Mouse (Mus musculus): ENCODE measurements around the gene Bcam.

DNA sequence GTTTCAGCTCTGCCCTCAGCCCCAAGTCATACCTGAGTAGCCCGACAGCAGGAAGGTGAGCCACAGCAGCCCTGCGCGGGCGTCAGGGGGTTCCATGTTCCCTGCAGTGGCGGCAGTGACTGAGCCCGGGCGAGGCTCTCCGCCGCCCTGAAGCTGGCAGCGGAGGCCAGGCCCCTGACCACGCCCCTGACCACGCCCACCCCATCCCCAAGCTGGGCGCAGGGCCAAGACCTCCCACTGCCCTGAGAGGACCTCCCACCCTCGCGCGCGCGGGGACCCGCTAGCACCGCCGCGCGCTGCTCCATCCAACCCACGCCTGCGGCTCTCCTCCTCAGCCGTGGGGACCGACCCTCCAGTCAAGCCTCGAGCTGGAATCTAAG lies 451 bp downstream of the Bcam start:
- no peak for TF ChIP-seq TCF3 (IDR thresholded peaks at IDR 0.05; ENCODE audit: insufficient read length, low read depth)
- TF ChIP-seq USF1 (IDR thresholded peaks at IDR 0.05; ENCODE audit: low read depth): no peak
- no peak for TF ChIP-seq CEBPB (IDR thresholded peaks at IDR 0.05; ENCODE audit: insufficient read depth, poor library complexity, severe bottlenecking)
- peak; percentile 69 for TF ChIP-seq POLR2A (IDR thresholded peaks at IDR 0.05; ENCODE audit: insufficient read length, low read depth)
- TF ChIP-seq MYOG (IDR thresholded peaks at IDR 0.05; ENCODE audit: control insufficient read depth in 1 of 3, insufficient read depth in 1 of 3, insufficient read length in 2 of 3, low read depth in 2 of 3): no peak
- no peak for TF ChIP-seq POLR2AphosphoS2 (IDR thresholded peaks at IDR 0.05; ENCODE audit: insufficient read length, low read depth)
- no peak for TF ChIP-seq MAX (IDR thresholded peaks at IDR 0.05; ENCODE audit: low read depth)
- TF ChIP-seq TCF12 (IDR thresholded peaks at IDR 0.05; ENCODE audit: insufficient read depth, poor library complexity, severe bottlenecking): no peak
- no peak for TF ChIP-seq REST (IDR thresholded peaks at IDR 0.05; ENCODE audit: insufficient read depth, insufficient read length)
